Mouse (Mus musculus) MEL (cell line): Measurements from ENCODE around the gene Rell1. TPM values are rescaled to one million over a fixed set of nuclear protein-coding genes. Genes with fewer than 3 reads are reported as not detected.
A peak's percentile ranks its signal among the peaks of the same experiment; 100 is the strongest.

Experiments used
- DNase-seq: peaks from one replicate; pipeline ENCODE4 v3.0.0; 2011; ENCODE audit warnings: low read depth, low spot score
- H3K27ac ChIP-seq: 2 replicates; pipeline ENCODE4 v1.5.1; 2012; ENCODE audit warnings: low read depth, mild to moderate bottlenecking, control low read depth, low read length, moderate library complexity; ENCODE audit not compliant: control insufficient read depth
- H3K27me3 ChIP-seq, 2 experiments: fragments of 150-350 bp in 1 of 2; sonication (generic) in 1 of 2; 2 replicates each; pipeline ENCODE4 v1.6.1; 2012; ENCODE audit warnings: low read length in 2 of 2, mild to moderate bottlenecking in 2 of 2, improper control_type of control experiment in 1 of 2, moderate library complexity in 1 of 2; ENCODE audit not compliant: insufficient read depth in 2 of 2, control insufficient read depth in 1 of 2
- H3K36me3 ChIP-seq, 2 experiments: 2 replicates each; pipeline ENCODE4 v1.6.1; 2012 to 2014; ENCODE audit warnings: low read length in 2 of 2, improper control_type of control experiment in 1 of 2, inconsistent platforms in 1 of 2, mild to moderate bottlenecking in 1 of 2; ENCODE audit not compliant: insufficient read depth in 2 of 2, control insufficient read depth in 1 of 2
- H3K4me1 ChIP-seq, 2 experiments: fragments of 150-350 bp in 1 of 2; sonication (generic) in 1 of 2; 2 replicates each; pipeline ENCODE4 v1.6.1; 2012; ENCODE audit warnings: low read length in 2 of 2, improper control_type of control experiment in 1 of 2, mild to moderate bottlenecking in 1 of 2; ENCODE audit not compliant: insufficient read depth in 2 of 2, control insufficient read depth in 1 of 2
- H3K4me3 ChIP-seq, 2 experiments: fragments of 150-350 bp in 1 of 2; sonication (generic) in 1 of 2; 2 replicates each; pipeline ENCODE4 v1.5.1; 2012; ENCODE audit warnings: low read depth in 2 of 2, low read length in 2 of 2, mild to moderate bottlenecking in 2 of 2, moderate library complexity in 2 of 2, control low read depth in 1 of 2, improper control_type of control experiment in 1 of 2; ENCODE audit not compliant: control insufficient read depth in 1 of 2, insufficient read depth in 1 of 2
- H3K79me2 ChIP-seq: 2 replicates; pipeline ENCODE4 v1.6.1; 2012; ENCODE audit warnings: mild to moderate bottlenecking, low read length, moderate library complexity; ENCODE audit not compliant: control insufficient read depth, poor library complexity, insufficient read depth
- H3K9ac ChIP-seq: 2 replicates; pipeline ENCODE4 v1.6.1; 2012; ENCODE audit warnings: low read depth, mild to moderate bottlenecking, control low read depth, low read length, moderate library complexity; ENCODE audit not compliant: control insufficient read depth, poor library complexity, severe bottlenecking
- H3K9me3 ChIP-seq: fragments of 150-350 bp; sonication (generic); replicated peaks from 2 replicates; pipeline ENCODE4 v1.6.1; 2012; ENCODE audit warnings: mild to moderate bottlenecking, low read length, improper control_type of control experiment, moderate library complexity; ENCODE audit not compliant: insufficient read depth
- BHLHE40 ChIP-seq: IDR thresholded peaks from 2 replicates; pipeline ENCODE4 v1.6.1; 2012; ENCODE audit warnings: low read depth, mild to moderate bottlenecking, inconsistent platforms, low read length, improper control_type of control experiment, borderline replicate concordance
- CHD1 ChIP-seq: IDR thresholded peaks from 2 replicates; pipeline ENCODE4 v1.6.1; 2012; ENCODE audit warnings: low read depth, mild to moderate bottlenecking, inconsistent platforms, low read length, improper control_type of control experiment
- CHD2 ChIP-seq: IDR thresholded peaks from 2 replicates; pipeline ENCODE4 v1.6.1; 2011; ENCODE audit warnings: low read length, improper control_type of control experiment
- CTCF ChIP-seq, 3 experiments: IDR thresholded peaks in 2 of 3; conservative IDR thresholded peaks in 1 of 3; 2 replicates each; pipeline ENCODE4 v1.5.1; 2011 to 2012; ENCODE audit warnings: low read length in 3 of 3, low read depth in 2 of 3, mild to moderate bottlenecking in 2 of 3, improper control_type of control experiment in 1 of 3, inconsistent platforms in 1 of 3, mixed read lengths in 1 of 3, moderate library complexity in 1 of 3; ENCODE audit not compliant: control insufficient read depth in 1 of 3, insufficient read depth in 1 of 3, poor library complexity in 1 of 3, severe bottlenecking in 1 of 3
- ELF1 ChIP-seq: IDR thresholded peaks from 2 replicates; pipeline ENCODE4 v1.6.1; 2014; ENCODE audit warnings: low read depth, mild to moderate bottlenecking, inconsistent platforms, low read length, improper control_type of control experiment, moderate library complexity
- EP300 ChIP-seq, 2 experiments: IDR thresholded peaks; 2 replicates each; pipeline ENCODE4 v1.6.1; 2011; ENCODE audit warnings: improper control_type of control experiment in 2 of 2, low read length in 2 of 2, low read depth in 1 of 2, mild to moderate bottlenecking in 1 of 2
- HCFC1 ChIP-seq: IDR thresholded peaks from 2 replicates; pipeline ENCODE4 v1.6.1; 2012; ENCODE audit warnings: low read depth, mild to moderate bottlenecking, inconsistent platforms, low read length, improper control_type of control experiment, moderate library complexity
- JUND ChIP-seq: IDR thresholded peaks from 2 replicates; pipeline ENCODE4 v1.6.1; 2011; ENCODE audit warnings: low read depth, mild to moderate bottlenecking, improper control_type of control experiment, low read length
- MAFK ChIP-seq: IDR thresholded peaks from 2 replicates; pipeline ENCODE4 v1.6.1; 2011; ENCODE audit warnings: low read depth, mild to moderate bottlenecking, low read length, improper control_type of control experiment, borderline replicate concordance
- NELFE ChIP-seq: IDR thresholded peaks from 2 replicates; pipeline ENCODE4 v1.6.1; 2011; ENCODE audit warnings: low read depth, low read length, improper control_type of control experiment
- POLR2A ChIP-seq, 2 experiments: IDR thresholded peaks; 2 replicates each; pipeline ENCODE4 v1.6.1; 2011 to 2012; ENCODE audit warnings: low read length in 2 of 2, mild to moderate bottlenecking in 2 of 2, control low read depth in 1 of 2, improper control_type of control experiment in 1 of 2, low read depth in 1 of 2, moderate library complexity in 1 of 2; ENCODE audit not compliant: control insufficient read depth in 1 of 2, insufficient read depth in 1 of 2, poor library complexity in 1 of 2
- POLR2AphosphoS2 ChIP-seq: IDR thresholded peaks from 2 replicates; pipeline ENCODE4 v1.6.1; 2011; ENCODE audit warnings: low read length, improper control_type of control experiment
- RAD21 ChIP-seq: IDR thresholded peaks from 2 replicates; pipeline ENCODE4 v1.6.1; 2011; ENCODE audit warnings: mild to moderate bottlenecking, low read depth, low read length, improper control_type of control experiment
- RCOR1 ChIP-seq: IDR thresholded peaks from 2 replicates; pipeline ENCODE4 v1.6.1; 2012; ENCODE audit warnings: low read depth, mild to moderate bottlenecking, inconsistent platforms, low read length, improper control_type of control experiment
- SIN3A ChIP-seq: IDR thresholded peaks from 2 replicates; pipeline ENCODE4 v1.6.1; 2012; ENCODE audit warnings: low read length, improper control_type of control experiment, inconsistent platforms
- SMC3 ChIP-seq: IDR thresholded peaks from 2 replicates; pipeline ENCODE4 v1.6.1; 2011; ENCODE audit warnings: low read depth, low read length, improper control_type of control experiment
- TCF12 ChIP-seq: IDR thresholded peaks from 2 replicates; pipeline ENCODE4 v1.6.1; 2014; ENCODE audit warnings: low read depth, mild to moderate bottlenecking, inconsistent platforms, low read length, improper control_type of control experiment, moderate library complexity
- USF1 ChIP-seq: IDR thresholded peaks from 2 replicates; pipeline ENCODE4 v1.6.1; 2014; ENCODE audit warnings: low read depth, mild to moderate bottlenecking, inconsistent platforms, low read length, improper control_type of control experiment, moderate library complexity
- USF2 ChIP-seq, 2 experiments: IDR thresholded peaks; 2 replicates each; pipeline ENCODE4 v1.6.1; 2011 to 2012; ENCODE audit warnings: improper control_type of control experiment in 2 of 2, low read length in 2 of 2, borderline replicate concordance in 1 of 2, inconsistent platforms in 1 of 2, low read depth in 1 of 2, mild to moderate bottlenecking in 1 of 2; ENCODE audit not compliant: insufficient read depth in 1 of 2
- ZC3H11A ChIP-seq: IDR thresholded peaks from 2 replicates; pipeline ENCODE4 v1.6.1; 2012; ENCODE audit warnings: low read depth, mild to moderate bottlenecking, inconsistent platforms, low read length, improper control_type of control experiment
- polyA plus RNA-seq, 2 experiments: library from polyadenylated mRNA; stranded (reverse) in 1 of 2; unstranded in 1 of 2; fragments of >175 nt in 1 of 2; fragments of >200 nt in 1 of 2; gene quantifications; 2 replicates each; pipeline versions ENCODE4 v1.2.1 to v1.2.4; 2012; ENCODE audit warnings: low replicate concordance in 2 of 2, low read depth in 1 of 2; ENCODE audit not compliant: insufficient read length in 2 of 2, insufficient read depth in 1 of 2, missing spikeins in 1 of 2
- total RNA-seq: library from RNA; depleted of rRNA; stranded (reverse); fragments of 300-350 nt; gene quantifications from 2 replicates; pipeline ENCODE4 v1.2.3, GENCODE M21; 2012

Rell1 gene
- total and polyA plus RNA-seq, 3 experiments, result 2.2 to 5.2 TPM; not detected in 1

DNA sequence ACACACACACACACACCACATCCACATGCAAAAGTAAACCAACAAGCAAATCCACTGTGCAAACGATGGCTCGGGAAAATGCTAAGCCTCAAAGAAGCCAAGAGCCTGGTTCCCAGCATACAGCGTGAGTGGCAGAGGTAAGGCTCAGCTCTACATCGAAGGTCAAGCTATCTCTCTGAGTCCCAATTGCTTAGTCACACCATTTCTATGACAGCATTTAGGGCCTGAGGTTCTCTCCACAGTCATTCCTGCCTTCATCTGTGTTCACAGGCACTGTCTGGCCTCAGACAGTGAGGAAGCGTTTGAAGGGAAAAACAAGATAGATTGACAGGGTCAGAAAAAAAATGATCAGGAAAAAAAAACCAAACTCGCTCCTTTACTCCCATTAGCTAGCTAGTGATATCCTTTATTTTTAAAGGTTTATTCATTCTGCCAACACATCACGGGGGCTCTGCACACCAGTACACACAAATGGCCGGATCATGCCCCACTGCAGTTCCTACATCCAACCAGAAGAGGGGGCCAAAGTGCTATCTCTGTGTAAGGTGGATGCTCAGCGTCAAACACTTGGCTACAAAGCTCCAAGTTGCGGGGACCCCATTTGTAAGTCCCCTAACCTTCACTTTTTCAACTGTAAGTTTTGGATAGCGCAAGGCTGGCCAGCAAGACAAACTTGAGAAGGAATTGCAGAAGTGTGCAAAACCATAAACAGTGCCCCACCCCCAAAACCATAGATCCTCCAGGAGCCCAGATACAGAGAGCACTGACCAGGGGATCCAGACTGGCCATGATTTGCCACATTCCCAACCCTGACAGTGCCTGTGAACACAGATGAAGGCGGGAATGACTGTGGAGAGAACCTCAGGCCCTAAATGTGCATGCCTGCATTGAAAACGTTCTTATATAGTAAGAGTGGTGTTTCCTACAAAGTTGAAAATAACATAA, 62.3 kb downstream of the Rell1 start:
- peak; percentile 87 for DNase-seq
- H3K36me3 ChIP-seq, result peaks cover 0 to 11% of the 10 kb centered on the region in 2 experiments; a peak in 2 of 4 replicates
- H3K27ac ChIP-seq, result no peak overlapping the region
- no peak overlapping the region for H3K4me3 ChIP-seq
- no peaks in the 10 kb centered on the region for H3K27me3 ChIP-seq
- H3K9ac ChIP-seq, result no peak overlapping the region
- H3K79me2 ChIP-seq, result no peaks in the 10 kb centered on the region
- TF ChIP-seq SMC3 (peak; percentile 90), CHD1 (no peak), ELF1 (no peak), POLR2A (IDR thresholded peaks at IDR 0.05; ENCODE audit: control insufficient read depth in 1 of 2, insufficient read depth in 1 of 2, low read depth in 1 of 2, low read length in 2 of 2, poor library complexity in 1 of 2) (no peak), BHLHE40 (0 out of 2 replicates have a peak, but pooled peaks have one; percentile 15), HCFC1 (no peak), SIN3A (no peak), USF1 (no peak), JUND (no peak), EP300 (IDR thresholded peaks at IDR 0.05; ENCODE audit: low read depth in 1 of 2, low read length in 2 of 2) (no peak), RCOR1 (no peak), ZC3H11A (peak; percentile 93), USF2 (IDR thresholded peaks at IDR 0.05; ENCODE audit: borderline replicate concordance in 1 of 2, insufficient read depth in 1 of 2, low read depth in 1 of 2, low read length in 2 of 2) (no peak), RAD21 (peak; percentile 97), TCF12 (no peak), CTCF (IDR thresholded peaks at IDR 0.05 in 2 of 3, conservative IDR thresholded peaks at IDR 0.05 in 1 of 3; ENCODE audit: control insufficient read depth in 1 of 3, insufficient read depth in 1 of 3, low read depth in 2 of 3, low read length in 3 of 3, poor library complexity in 1 of 3, severe bottlenecking in 1 of 3) (peak; percentile 88 to 98 (median 93)), CHD2 (no peak)
- peaks cover 10 to 14% of the 10 kb centered on the region in 2 experiments for H3K4me1 ChIP-seq
- no peaks in the 10 kb centered on the region for H3K9me3 ChIP-seq

- Histone ChIP-seq H3K79me2 (no peaks in the 10 kb centered on the region), H3K4me3 (no peak overlapping the region), H3K27me3 (no peaks in the 10 kb centered on the region), H3K4me1 (peaks cover 10 to 14% of the 10 kb centered on the region in 2 experiments), H3K27ac (no peak overlapping the region), H3K9me3 (no peaks in the 10 kb centered on the region), H3K36me3 (peaks cover 0 to 11% of the 10 kb centered on the region in 2 experiments; a peak in 2 of 4 replicates), H3K9ac (no peak overlapping the region)
- no peak for DNase-seq
- TF ChIP-seq NELFE (no peak), MAFK (no peak), POLR2AphosphoS2 (no peak)
Measured at GRCm38 (mm10) chr5:63903329-63903728, 65.4 kb downstream of the Rell1 start.
